Comparison of ENCODE assay signal across 26 mouse cellular contexts in genomic region chr16:55784379-55784778, GRCm38 (mm10).
"Had no signal": no experiment of that assay in that cellular context is flagged by ENCODE, and none has a peak within 500 bp of the region (broad histone marks: within the 10 kb centered on the region; RNA-seq: fewer than 3 reads in every experiment).

No protein-coding gene starts in this region.

- DNase-seq: gastrocnemius, postnatal 14 days; gastrocnemius, postnatal 36 days; heart, adult 18-20 months; heart, postnatal 14 days; heart, postnatal 36 days; kidney, adult 11 months; kidney, adult 2 months; kidney, adult 9 months; kidney, postnatal 14 days; kidney, postnatal 36 days; layer of hippocampus, adult 9-11 months; layer of hippocampus, postnatal 36 days; left cerebral cortex, postnatal 4 days had no signal

- H3K9ac ChIP-seq: heart, embryonic 13.5 days; heart, embryonic 15.5 days; hindbrain, embryonic 13.5 days; hindbrain, embryonic 15.5 days; kidney, embryonic 15.5 days; limb, embryonic 13.5 days; limb, embryonic 15.5 days; liver, embryonic 12.5 days; liver, embryonic 14.5 days had no signal

- H3K27ac ChIP-seq: heart, embryonic 10.5 days; heart, embryonic 13.5 days; heart, embryonic 15.5 days; hindbrain, embryonic 13.5 days; hindbrain, embryonic 15.5 days; hindbrain, postnatal 0 days; kidney, embryonic 15.5 days; kidney, postnatal 0 days; limb, embryonic 13.5 days; limb, embryonic 15.5 days; liver, embryonic 12.5 days; liver, embryonic 14.5 days had no signal

- ATAC-seq: hindbrain, postnatal 0 days; intestine, embryonic 16.5 days; liver, embryonic 12.5 days had no signal

- H3K27me3 ChIP-seq: heart, embryonic 13.5 days; heart, embryonic 15.5 days; hindbrain, embryonic 13.5 days; hindbrain, embryonic 15.5 days; kidney, embryonic 15.5 days; limb, embryonic 13.5 days; limb, embryonic 15.5 days; liver, embryonic 12.5 days had no signal

- H3K4me3 ChIP-seq: heart, embryonic 10.5 days; heart, embryonic 13.5 days; heart, embryonic 15.5 days; hindbrain, embryonic 13.5 days; hindbrain, embryonic 15.5 days; kidney, embryonic 15.5 days; limb, embryonic 13.5 days; limb, embryonic 15.5 days; liver, embryonic 12.5 days had no signal

- H3K9me3 ChIP-seq: heart, embryonic 10.5 days; heart, embryonic 13.5 days; heart, embryonic 15.5 days; hindbrain, embryonic 13.5 days; hindbrain, embryonic 15.5 days; kidney, embryonic 15.5 days; limb, embryonic 13.5 days; limb, embryonic 15.5 days; liver, embryonic 12.5 days had no signal

- H3K36me3 ChIP-seq: heart, embryonic 10.5 days; heart, embryonic 13.5 days; heart, embryonic 15.5 days; hindbrain, embryonic 13.5 days; hindbrain, embryonic 15.5 days; kidney, embryonic 15.5 days; limb, embryonic 13.5 days; limb, embryonic 15.5 days; liver, embryonic 12.5 days had no signal

- H3K4me2 ChIP-seq: heart, embryonic 13.5 days; heart, embryonic 15.5 days; hindbrain, embryonic 13.5 days; hindbrain, embryonic 15.5 days; kidney, embryonic 15.5 days; limb, embryonic 13.5 days; limb, embryonic 15.5 days; liver, embryonic 12.5 days had no signal

- H3K4me1 ChIP-seq: heart, embryonic 10.5 days; heart, embryonic 13.5 days; heart, embryonic 15.5 days; hindbrain, embryonic 13.5 days; hindbrain, embryonic 15.5 days; limb, embryonic 13.5 days; liver, embryonic 12.5 days had no signal
